Comparison of ENCODE assay signal across 20 mouse cellular contexts in genomic region chr2:166091599-166091998, GRCm38 (mm10).
"Had no signal": no experiment of that assay in that cellular context is flagged by ENCODE, and none has a peak within 500 bp of the region (broad histone marks: within the 10 kb centered on the region; RNA-seq: fewer than 3 reads in every experiment).

No protein-coding gene starts in this region.

- H3K4me1 ChIP-seq: lung, embryonic 15.5 days had no signal

- DNase-seq: kidney, adult 9 months; kidney, postnatal 36 days; lung, adult 18-20 months; lung, postnatal 10 days; lung, postnatal 36 days; retina, postnatal 1 day; right cerebral cortex, postnatal 25 days; spleen, adult 18-20 months; thymus, adult 18-20 months; thymus, postnatal 36 days had no signal

- H3K27ac ChIP-seq: kidney, postnatal 0 days; liver, embryonic 15.5 days; lung, embryonic 15.5 days; midbrain, embryonic 10.5 days; midbrain, embryonic 13.5 days; neural tube, embryonic 13.5 days had no signal

- H3K9ac ChIP-seq: liver, embryonic 15.5 days; lung, embryonic 15.5 days; midbrain, embryonic 13.5 days; neural tube, embryonic 13.5 days had no signal

- H3K9me3 ChIP-seq: liver, embryonic 15.5 days; lung, embryonic 15.5 days; midbrain, embryonic 10.5 days; midbrain, embryonic 13.5 days; neural tube, embryonic 13.5 days had no signal

- H3K4me2 ChIP-seq: liver, embryonic 11.5 days; liver, embryonic 15.5 days; lung, embryonic 15.5 days; midbrain, embryonic 13.5 days; neural tube, embryonic 13.5 days had no signal

- ATAC-seq: midbrain, embryonic 13.5 days; midbrain, embryonic 16.5 days had no signal

- H3K27me3 ChIP-seq: liver, embryonic 15.5 days; lung, embryonic 15.5 days; midbrain, embryonic 13.5 days; neural tube, embryonic 13.5 days had no signal

- H3K36me3 ChIP-seq: liver, embryonic 15.5 days; lung, embryonic 15.5 days had no signal

- H3K4me3 ChIP-seq: liver, embryonic 15.5 days; lung, embryonic 15.5 days; megakaryocyte, embryonic 14.5 days; midbrain, embryonic 10.5 days; midbrain, embryonic 13.5 days; myocyte; neural tube, embryonic 13.5 days had no signal
